Mouse (Mus musculus) megakaryocyte, embryonic 14.5 days (primary cell): Measurements from ENCODE around the gene Nudt12.

Source experiments
- FLI1 ChIP-seq: IDR thresholded peaks from 2 replicates; pipeline ENCODE4 v1.6.1; 2012; ENCODE audit warnings: low read length, inconsistent platforms, mixed read lengths
- GATA1 ChIP-seq: IDR thresholded peaks from 3 replicates; pipeline ENCODE4 v1.6.1; 2012; ENCODE audit warnings: mixed read lengths, low read length, inconsistent platforms, borderline replicate concordance

- TF ChIP-seq GATA1 (no peak), FLI1 (no peak)
Observed at GRCm38 (mm10) chr17:58973237-58973636, 39.9 kb downstream of the Nudt12 start.
